Mouse (Mus musculus) lung, embryonic 14.5 days (tissue): ENCODE measurements at regions not wholly inside any gene's neighbourhood (a gene's known extent, or its start where the extent isn't known, plus 50 kb on each side); places are given as distances from the start of the nearest gene placed in this dataset.

Experiments used
- ATAC-seq: fragments of 200-750 bp; cut with Nextera tagmentation; 2 replicates; pipeline ENCODE4 v1.8.0; 2017; ENCODE audit warnings: mild to moderate bottlenecking, moderate TSS enrichment, moderate library complexity; ENCODE audit not compliant: insufficient read depth
- DNase-seq: peaks from one replicate; pipeline ENCODE4 v3.0.0-alpha.2; 2015
- H3K27ac ChIP-seq: fragments of 300-500 bp; sonication (generic); 2 replicates; pipeline ENCODE4 v1.5.1; 2014; ENCODE audit warnings: low read depth, mild to moderate bottlenecking, moderate library complexity
- H3K27me3 ChIP-seq: fragments of 300-500 bp; sonication (generic); 2 replicates; pipeline ENCODE4 v1.6.1; 2014; ENCODE audit warnings: low read length, control low read depth; ENCODE audit not compliant: insufficient read depth
- H3K36me3 ChIP-seq: fragments of 300-500 bp; sonication (generic); 2 replicates; pipeline ENCODE4 v1.6.1; 2014; ENCODE audit warnings: control low read depth; ENCODE audit not compliant: insufficient read depth
- H3K4me1 ChIP-seq: fragments of 300-500 bp; sonication (generic); 2 replicates; pipeline ENCODE4 v1.6.1; 2014; ENCODE audit warnings: antibody characterized with exemption, control low read depth; ENCODE audit not compliant: insufficient read depth
- H3K4me2 ChIP-seq: fragments of 300-500 bp; sonication (generic); 2 replicates; pipeline ENCODE4 v1.6.1; 2014; ENCODE audit warnings: mild to moderate bottlenecking
- H3K4me3 ChIP-seq: fragments of 300-500 bp; sonication (generic); 2 replicates; pipeline ENCODE4 v1.5.1; 2014; ENCODE audit warnings: low read depth, low read length
- H3K9ac ChIP-seq: fragments of 300-500 bp; sonication (generic); 2 replicates; pipeline ENCODE4 v1.6.1; 2014
- H3K9me3 ChIP-seq: fragments of 300-500 bp; sonication (generic); 2 replicates; pipeline ENCODE4 v1.6.1; 2016; ENCODE audit warnings: low read depth, low read length, control low read depth
- CTCF ChIP-seq: IDR thresholded peaks from 2 replicates; pipeline ENCODE4 v1.5.1; 2016; ENCODE audit warnings: antibody characterized with exemption, low read depth
- WGBS: fragments of 180-500 bp; shearing (Covaris S2); extraction: QIAGEN DNeasy Blood & Tissue Kit; methylation state at CpG from one replicate; pipeline ENCODE4 v1.1.7; 2014; 5-methylcytosine and 5-hydroxymethylcytosine counted together

GRCm38 (mm10) chr15:4206371-4206770 lies 168.9 kb upstream of the Plcxd3 start:
- Histone ChIP-seq H3K4me2 (no peak overlapping the region), H3K27me3 (no peaks in the 10 kb centered on the region), H3K9ac (no peak overlapping the region), H3K36me3 (no peaks in the 10 kb centered on the region), H3K27ac (no peak overlapping the region), H3K9me3 (no peaks in the 10 kb centered on the region), H3K4me3 (no peak overlapping the region), H3K4me1 (no peaks in the 10 kb centered on the region)
- TF ChIP-seq CTCF: no peak
- ATAC-seq: no peak
- DNase-seq: no peak
- WGBS: 76% methylated on average over 4 of the region's 4 CpGs

- Histone ChIP-seq H3K4me3 (no peak overlapping the region), H3K4me2 (no peak overlapping the region), H3K36me3 (no peaks in the 10 kb centered on the region), H3K27ac (no peak overlapping the region), H3K9me3 (no peaks in the 10 kb centered on the region), H3K27me3 (no peaks in the 10 kb centered on the region), H3K4me1 (no peaks in the 10 kb centered on the region), H3K9ac (no peak overlapping the region)
- ATAC-seq (no peak), DNase-seq (no peak)
- TF ChIP-seq CTCF: no peak
- WGBS: 68% methylated on average over 3 of the region's 3 CpGs
Measured at GRCm38 (mm10) chr15:4213371-4213770, 161.9 kb upstream of the Plcxd3 start.

- H3K9ac ChIP-seq: no peak overlapping the region
- H3K4me1 ChIP-seq: no peaks in the 10 kb centered on the region
- DNase-seq (no peak), ATAC-seq (no peak)
- no peak for TF ChIP-seq CTCF
- H3K4me3 ChIP-seq: no peak overlapping the region
- H3K27ac ChIP-seq: no peak overlapping the region
- no peaks in the 10 kb centered on the region for H3K9me3 ChIP-seq
- no peak overlapping the region for H3K4me2 ChIP-seq
- H3K27me3 ChIP-seq: no peaks in the 10 kb centered on the region
- 90% methylated on average over 4 of the region's 4 CpGs for WGBS
- H3K36me3 ChIP-seq: no peaks in the 10 kb centered on the region
Measured at GRCm38 (mm10) chr15:4219102-4219501, 156.2 kb upstream of the Plcxd3 start.

GRCm38 (mm10) chr15:4228055-4228454 lies 147.2 kb upstream of the Plcxd3 start:
- Histone ChIP-seq H3K4me1 (no peaks in the 10 kb centered on the region), H3K4me2 (no peak overlapping the region), H3K27me3 (no peaks in the 10 kb centered on the region), H3K4me3 (no peak overlapping the region), H3K36me3 (no peaks in the 10 kb centered on the region), H3K27ac (no peak overlapping the region), H3K9me3 (no peaks in the 10 kb centered on the region), H3K9ac (no peak overlapping the region)
- peak; percentile 84 for ATAC-seq
- peak; percentile 68 for DNase-seq
- WGBS: 20% methylated on average over 6 of the region's 6 CpGs
- TF ChIP-seq CTCF: no peak

- Histone ChIP-seq H3K27ac (no peak overlapping the region), H3K4me1 (no peaks in the 10 kb centered on the region), H3K36me3 (no peaks in the 10 kb centered on the region), H3K4me2 (no peak overlapping the region), H3K4me3 (no peak overlapping the region), H3K9me3 (no peaks in the 10 kb centered on the region), H3K9ac (no peak overlapping the region), H3K27me3 (no peaks in the 10 kb centered on the region)
- ATAC-seq (no peak), DNase-seq (peak; percentile 2)
- no peak for TF ChIP-seq CTCF
- 60% methylated on average over 2 of the region's 2 CpGs for WGBS
Measured at GRCm38 (mm10) chr15:4240649-4241048, 134.6 kb upstream of the Plcxd3 start.

- Histone ChIP-seq H3K4me2 (no peak overlapping the region), H3K4me3 (no peak overlapping the region), H3K36me3 (no peaks in the 10 kb centered on the region), H3K27ac (no peak overlapping the region), H3K27me3 (no peaks in the 10 kb centered on the region), H3K4me1 (no peaks in the 10 kb centered on the region), H3K9me3 (no peaks in the 10 kb centered on the region), H3K9ac (no peak overlapping the region)
- WGBS: 84% methylated on average over 1 of the region's 1 CpGs
- no peak for ATAC-seq
- no peak for TF ChIP-seq CTCF
- no peak for DNase-seq
Measured at GRCm38 (mm10) chr15:4247637-4248136, 127.6 kb upstream of the Plcxd3 start.

- Histone ChIP-seq H3K4me1 (no peaks in the 10 kb centered on the region), H3K36me3 (no peaks in the 10 kb centered on the region), H3K4me3 (no peak overlapping the region), H3K9me3 (no peaks in the 10 kb centered on the region), H3K4me2 (no peak overlapping the region), H3K27ac (no peak overlapping the region), H3K9ac (no peak overlapping the region), H3K27me3 (no peaks in the 10 kb centered on the region)
- WGBS: 79% methylated on average over 4 of the region's 4 CpGs
- DNase-seq (no peak), ATAC-seq (no peak)
- no peak for TF ChIP-seq CTCF
Measured at GRCm38 (mm10) chr15:4264601-4265000, 110.7 kb upstream of the Plcxd3 start.

GRCm38 (mm10) chr15:4269835-4270234 lies 105.5 kb upstream of the Plcxd3 start:
- Histone ChIP-seq H3K4me1 (no peaks in the 10 kb centered on the region), H3K27me3 (no peaks in the 10 kb centered on the region), H3K4me3 (no peak overlapping the region), H3K27ac (no peak overlapping the region), H3K36me3 (no peaks in the 10 kb centered on the region), H3K9me3 (no peaks in the 10 kb centered on the region), H3K4me2 (no peak overlapping the region), H3K9ac (no peak overlapping the region)
- no peak for ATAC-seq
- TF ChIP-seq CTCF: no peak
- 90% methylated on average over 2 of the region's 2 CpGs for WGBS
- DNase-seq: no peak
